9 mouse cellular contexts compared by ENCODE assay signal in the genomic region with DNA sequence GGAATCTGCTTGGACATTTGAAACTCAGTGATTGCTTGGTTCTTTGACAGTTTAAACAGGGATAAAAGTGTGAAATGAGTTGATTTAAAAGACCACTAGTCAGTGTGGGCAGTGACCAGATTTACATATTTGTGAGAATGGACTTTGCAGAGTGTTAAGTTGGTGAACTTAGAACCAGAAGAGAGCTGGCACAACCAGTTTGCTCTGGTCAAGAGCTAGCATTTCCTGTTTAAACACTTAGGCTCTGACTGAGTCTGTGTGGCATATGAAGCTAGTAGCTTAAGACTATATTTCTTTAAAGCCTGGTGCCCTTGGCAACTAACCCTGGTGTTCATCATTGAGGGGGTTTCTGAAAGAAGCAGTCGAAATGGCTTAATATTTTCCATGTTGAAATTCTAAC. TPM values are rescaled to one million over a fixed set of nuclear protein-coding genes. Genes with fewer than 3 reads are reported as not detected.
DNase-seq lines count a peak whose midpoint lies in the region; ATAC-seq and TF ChIP-seq lines count a peak whose summit lies in the region.
"Had no signal": no experiment of that assay in that cellular context is flagged by ENCODE, and none has a peak within 500 bp of the region (broad histone marks: within the 10 kb centered on the region; RNA-seq: fewer than 3 reads in every experiment).

No protein-coding gene starts in this region.

- WGBS in liver, adult 2 months, result 71% methylated on average over 1 of the region's 1 CpGs
- 79% methylated on average over 1 of the region's 1 CpGs for WGBS in liver, postnatal 0 days (ENCODE audit: insufficient replicate concordance)
- 48% methylated on average over 1 of the region's 1 CpGs for WGBS in embryonic facial prominence, embryonic 15.5 days
- WGBS in intestine, postnatal 0 days, result 73% methylated on average over 1 of the region's 1 CpGs
- WGBS in midbrain, postnatal 0 days, result 90% methylated on average over 1 of the region's 1 CpGs
- 78% methylated on average over 1 of the region's 1 CpGs for WGBS in heart, adult 2 months

- H3K4me1 ChIP-seq in liver, adult 2 months (ENCODE audit: control insufficient read depth, insufficient read depth, low read length), result peaks cover 9% of the 10 kb centered on the region
- peaks cover 10% of the 10 kb centered on the region for H3K4me1 ChIP-seq in liver, postnatal 0 days (ENCODE audit: insufficient read depth)
- H3K4me1 ChIP-seq in embryonic facial prominence, embryonic 15.5 days, result peaks cover 12% of the 10 kb centered on the region; the same call in 1 of the 2 replicates
- H3K4me1 ChIP-seq in intestine, postnatal 0 days (replicated peaks; ENCODE audit: control insufficient read depth, insufficient read depth, low read length), result no peaks in the 10 kb centered on the region
- H3K4me1 ChIP-seq in midbrain, postnatal 0 days (ENCODE audit: insufficient read depth, low read length), result peaks cover 3% of the 10 kb centered on the region; the same call in 1 of the 2 replicates
- peaks cover 2% of the 10 kb centered on the region for H3K4me1 ChIP-seq in heart, adult 2 months (ENCODE audit: control insufficient read depth, insufficient read depth, low read length)

- TF ChIP-seq POLR2A in liver, adult 2 months (IDR thresholded peaks at IDR 0.05; ENCODE audit: extremely low read depth, insufficient read depth, low read length), result no peak
- TF ChIP-seq POLR2A in heart, adult 2 months (IDR thresholded peaks at IDR 0.05; ENCODE audit: insufficient read depth, low read depth, low read length), result no peak

- no peak for TF ChIP-seq CTCF in liver, adult 2 months (IDR thresholded peaks at IDR 0.05; ENCODE audit: low read depth, low read length)
- no peak for TF ChIP-seq CTCF in liver, postnatal 0 days (IDR thresholded peaks at IDR 0.05; ENCODE audit: low read depth)
- TF ChIP-seq CTCF in intestine, postnatal 0 days (IDR thresholded peaks at IDR 0.05; ENCODE audit: low read depth), result no peak
- no peak for TF ChIP-seq CTCF in midbrain, postnatal 0 days (IDR thresholded peaks at IDR 0.05)
- no peak for TF ChIP-seq CTCF in heart, adult 2 months (IDR thresholded peaks at IDR 0.05)

- no peak overlapping the region for H3K27ac ChIP-seq in liver, adult 2 months (replicated peaks; ENCODE audit: insufficient read depth, low read depth, low read length)
- no peak overlapping the region for H3K27ac ChIP-seq in liver, postnatal 0 days (ENCODE audit: low read depth)
- peak overlapping the region; percentile 69 for H3K27ac ChIP-seq in embryonic facial prominence, embryonic 15.5 days (replicated peaks)
- peak overlapping the region; percentile 9; the same call in 1 of the 2 replicates for H3K27ac ChIP-seq in intestine, postnatal 0 days (ENCODE audit: low read depth, low read length)
- no peak overlapping the region for H3K27ac ChIP-seq in midbrain, postnatal 0 days (ENCODE audit: low read depth, low read length)
- H3K27ac ChIP-seq in heart, adult 2 months, result no peak overlapping the region

- no peak for TF ChIP-seq EP300 in liver, postnatal 0 days (IDR thresholded peaks at IDR 0.05; ENCODE audit: low read depth)
- no peak for TF ChIP-seq EP300 in heart, adult 2 months (IDR thresholded peaks at IDR 0.05; ENCODE audit: insufficient read depth, low read depth, low read length)

- H3K36me3 ChIP-seq in liver, adult 2 months (ENCODE audit: control insufficient read depth, insufficient read depth, low read length), result peaks cover 2% of the 10 kb centered on the region; the same call in 1 of the 2 replicates
- 0 out of 2 replicates have a peak, but pooled peaks cover 2% of the 10 kb centered on the region for H3K36me3 ChIP-seq in liver, postnatal 0 days (replicated peaks; ENCODE audit: insufficient read depth, low read length)
- H3K36me3 ChIP-seq in embryonic facial prominence, embryonic 15.5 days, result peaks cover 17% of the 10 kb centered on the region
- H3K36me3 ChIP-seq in intestine, postnatal 0 days (ENCODE audit: control insufficient read depth, insufficient read depth), result peaks cover 24% of the 10 kb centered on the region
- peaks cover 7% of the 10 kb centered on the region; the same call in 1 of the 2 replicates for H3K36me3 ChIP-seq in midbrain, postnatal 0 days (ENCODE audit: insufficient read depth, low read length)
- peaks cover 3% of the 10 kb centered on the region; the same call in 1 of the 2 replicates for H3K36me3 ChIP-seq in heart, adult 2 months (ENCODE audit: control insufficient read depth, insufficient read depth, low read length)

- no peak overlapping the region for H3K4me3 ChIP-seq in liver, adult 2 months (ENCODE audit: insufficient read depth, low read depth, low read length)
- no peak overlapping the region for H3K4me3 ChIP-seq in liver, postnatal 0 days (ENCODE audit: low read depth, low read length)
- H3K4me3 ChIP-seq in embryonic facial prominence, embryonic 15.5 days (replicated peaks), result peak overlapping the region; percentile 15
- no peak overlapping the region for H3K4me3 ChIP-seq in intestine, postnatal 0 days (ENCODE audit: low read depth, low read length)
- H3K4me3 ChIP-seq in midbrain, postnatal 0 days (ENCODE audit: low read depth, low read length), result no peak overlapping the region
- H3K4me3 ChIP-seq in heart, adult 2 months, result no peak overlapping the region

- no peak overlapping the region for H3K9ac ChIP-seq in liver, adult 2 months (ENCODE audit: low read depth, low read length)
- no peak overlapping the region for H3K9ac ChIP-seq in liver, postnatal 0 days (replicated peaks)
- H3K9ac ChIP-seq in embryonic facial prominence, embryonic 15.5 days, result no peak overlapping the region
- no peak overlapping the region for H3K9ac ChIP-seq in intestine, postnatal 0 days (ENCODE audit: low read depth, low read length)
- H3K9ac ChIP-seq in midbrain, postnatal 0 days (replicated peaks; ENCODE audit: low read length, poor library complexity, severe bottlenecking), result no peak overlapping the region
- H3K9ac ChIP-seq in heart, adult 2 months (ENCODE audit: low read depth, low read length), result no peak overlapping the region

- intact Hi-C loops in heart, adult 2 months (cut with DNase I), result no loop called here

- H3K79me2 ChIP-seq in liver, adult 2 months (ENCODE audit: control insufficient read depth, insufficient read depth, low read length), result no peaks in the 10 kb centered on the region
- no peaks in the 10 kb centered on the region for H3K79me2 ChIP-seq in heart, adult 2 months (replicated peaks; ENCODE audit: control insufficient read depth, insufficient read depth, low read length)

- no peaks in the 10 kb centered on the region for H3K27me3 ChIP-seq in liver, adult 2 months (ENCODE audit: control insufficient read depth, insufficient read depth, low read length)
- H3K27me3 ChIP-seq in liver, postnatal 0 days (ENCODE audit: insufficient read depth, low read length), result 0 out of 2 replicates have a peak, but pooled peaks cover 3% of the 10 kb centered on the region
- no peaks in the 10 kb centered on the region for H3K27me3 ChIP-seq in embryonic facial prominence, embryonic 15.5 days
- H3K27me3 ChIP-seq in intestine, postnatal 0 days (replicated peaks; ENCODE audit: control insufficient read depth, insufficient read depth, low read length), result no peaks in the 10 kb centered on the region
- H3K27me3 ChIP-seq in midbrain, postnatal 0 days (ENCODE audit: insufficient read depth, low read length), result no peaks in the 10 kb centered on the region
- H3K27me3 ChIP-seq in heart, adult 2 months (ENCODE audit: control insufficient read depth, insufficient read depth, low read length), result no peaks in the 10 kb centered on the region

- no peak for ATAC-seq in liver, postnatal 0 days
- ATAC-seq in embryonic facial prominence, embryonic 15.5 days (ENCODE audit: insufficient number of reproducible peaks, low FRiP score, low TSS enrichment, low read depth), result no peak
- ATAC-seq in intestine, postnatal 0 days, result peak; percentile 48
- no peak for ATAC-seq in midbrain, postnatal 0 days (ENCODE audit: low FRiP score)

- H3K9me3 ChIP-seq in liver, postnatal 0 days (ENCODE audit: low read length), result no peaks in the 10 kb centered on the region
- H3K9me3 ChIP-seq in embryonic facial prominence, embryonic 15.5 days (replicated peaks), result no peaks in the 10 kb centered on the region
- H3K9me3 ChIP-seq in intestine, postnatal 0 days (ENCODE audit: control insufficient read depth), result no peaks in the 10 kb centered on the region
- no peaks in the 10 kb centered on the region for H3K9me3 ChIP-seq in midbrain, postnatal 0 days (ENCODE audit: low read length)

- DNase-seq in liver, adult 2 months (ENCODE audit: extremely low read depth, low read depth, low spot score), result peak; percentile 49
- DNase-seq in liver, postnatal 0 days, result no peak
- DNase-seq in midbrain, postnatal 0 days (ENCODE audit: low spot score), result no peak
- DNase-seq in natural killer cell, adult 2 months (ENCODE audit: low spot score in 2 of 2), result no peak
- DNase-seq in spleen, adult 12 weeks (ENCODE audit: low spot score), result no peak
- DNase-seq in heart, adult 2 months, result no peak
- DNase-seq: thymus, adult 18-20 months had no signal

- H3K4me2 ChIP-seq in liver, postnatal 0 days (ENCODE audit: low read depth, low read length), result no peak overlapping the region
- H3K4me2 ChIP-seq in embryonic facial prominence, embryonic 15.5 days (replicated peaks), result peak overlapping the region; percentile 65
- H3K4me2 ChIP-seq in intestine, postnatal 0 days (replicated peaks; ENCODE audit: low read depth), result peak overlapping the region; percentile 73; the same call in 1 of the 2 replicates
- H3K4me2 ChIP-seq in midbrain, postnatal 0 days (ENCODE audit: low read depth, low read length, poor library complexity, severe bottlenecking), result peak overlapping the region; percentile 70

RNA-seq across cellular contexts. Expression of a gene that starts 1.4 kb away (rescaled TPM):
- total RNA-seq in liver, adult 2 months (2014; rRNA removed), result 2.2 and 11.4 TPM in 2 replicates
- 2.9 and 3.0 TPM in 2 replicates for polyA plus RNA-seq in liver, adult 2 months (2012; rRNA removed)
- 1.2 and 1.5 TPM in 2 replicates for polyA plus RNA-seq in liver, postnatal 0 days (2015; fragmentation: Nextera tagmentation; extraction: Ambion mirVana)
- 19.2 and 26.8 TPM in 2 replicates for polyA plus RNA-seq in embryonic facial prominence, embryonic 15.5 days (2015; fragmentation: Nextera tagmentation; extraction: Ambion mirVana)
- polyA plus RNA-seq in intestine, postnatal 0 days (2015; fragmentation: Nextera tagmentation; extraction: Ambion mirVana), result 12.9 and 14.0 TPM in 2 replicates
- total RNA-seq in midbrain, postnatal 0 days (2014; rRNA removed), result 12.7 and 13.7 TPM in 2 replicates
- polyA plus RNA-seq in midbrain, postnatal 0 days (2015; fragmentation: Nextera tagmentation; extraction: Ambion mirVana), result 12.4 TPM in 2 replicates
- total RNA-seq in heart, adult 2 months (2021), result 1 to 10 TPM; 7.6 to 9.2 TPM
- polyA plus RNA-seq in heart, adult 2 months (2012; rRNA removed), result 5.8 and 9.3 TPM in 2 replicates

RNA-seq across cellular contexts. Expression of a gene that starts 11.1 kb away (rescaled TPM):
- total RNA-seq in liver, adult 2 months (2014; rRNA removed), result 861 and 1,157 TPM in 2 replicates
- polyA plus RNA-seq in liver, adult 2 months (2012; rRNA removed), result 473 and 533 TPM in 2 replicates
- 145 and 149 TPM in 2 replicates for polyA plus RNA-seq in liver, postnatal 0 days (2015; fragmentation: Nextera tagmentation; extraction: Ambion mirVana)
- polyA plus RNA-seq in embryonic facial prominence, embryonic 15.5 days (2015; fragmentation: Nextera tagmentation; extraction: Ambion mirVana), result 177 and 204 TPM in 2 replicates
- polyA plus RNA-seq in intestine, postnatal 0 days (2015; fragmentation: Nextera tagmentation; extraction: Ambion mirVana), result 144 and 151 TPM in 2 replicates
- total RNA-seq in midbrain, postnatal 0 days (2014; rRNA removed), result 1,859 and 2,007 TPM in 2 replicates
- polyA plus RNA-seq in midbrain, postnatal 0 days (2015; fragmentation: Nextera tagmentation; extraction: Ambion mirVana), result 108 and 142 TPM in 2 replicates
- 100 to 1,000 TPM; 189 to 223 TPM for total RNA-seq in heart, adult 2 months (2021)
- polyA plus RNA-seq in heart, adult 2 months (2012; rRNA removed), result 457 and 603 TPM in 2 replicates

RNA-seq across cellular contexts. Expression of a gene that starts 53.1 kb away (rescaled TPM):
- total RNA-seq in liver, adult 2 months (2014; rRNA removed), result 86.2 and 110 TPM in 2 replicates
- 54.9 and 58.7 TPM in 2 replicates for polyA plus RNA-seq in liver, adult 2 months (2012; rRNA removed)
- 129 and 137 TPM in 2 replicates for polyA plus RNA-seq in liver, postnatal 0 days (2015; fragmentation: Nextera tagmentation; extraction: Ambion mirVana)
- polyA plus RNA-seq in embryonic facial prominence, embryonic 15.5 days (2015; fragmentation: Nextera tagmentation; extraction: Ambion mirVana), result 0.12 and 0.14 TPM in 2 replicates
- polyA plus RNA-seq in intestine, postnatal 0 days (2015; fragmentation: Nextera tagmentation; extraction: Ambion mirVana), result 0.10 TPM in 1 of 2 replicates, not detected in the other
- total RNA-seq in midbrain, postnatal 0 days (2014; rRNA removed), result not detected in 2 replicates
- 0.09 TPM in 1 of 2 replicates, not detected in the other for polyA plus RNA-seq in midbrain, postnatal 0 days (2015; fragmentation: Nextera tagmentation; extraction: Ambion mirVana)
- total RNA-seq in heart, adult 2 months (2021), result not detected
- polyA plus RNA-seq in heart, adult 2 months (2012; rRNA removed), result 0.26 and 0.33 TPM in 2 replicates

Comparison
In these comparisons a context has a peak if more than half of its experiments do, and no peak if none do; other contexts are left out.
1. H3K27ac ChIP-seq: peak in embryonic facial prominence, embryonic 15.5 days (single experiment) and intestine, postnatal 0 days (single experiment); none in liver, adult 2 months (single experiment), liver, postnatal 0 days (single experiment), midbrain, postnatal 0 days (single experiment) and heart, adult 2 months (single experiment).
2. RNA of a gene that starts 53.1 kb away (polyA plus RNA-seq): 129 to 137 TPM in liver, postnatal 0 days and 54.9 to 58.7 TPM in liver, adult 2 months; 0.26 to 0.33 TPM in heart, adult 2 months, 0.12 to 0.14 TPM in embryonic facial prominence, embryonic 15.5 days, 0.10 TPM in intestine, postnatal 0 days and 0.09 TPM in midbrain, postnatal 0 days; every median in the first group is over 10 times any median in the second.